Mouse (Mus musculus) kidney, embryonic 15.5 days (tissue): Measurements from ENCODE around the gene Ccdc14. TPM values are rescaled to one million over a fixed set of nuclear protein-coding genes. Genes with fewer than 3 reads are reported as not detected.

ENCODE experiments used
- ATAC-seq: fragments of 200-750 bp; cut with Nextera tagmentation; replicated peaks from 2 replicates; pipeline ENCODE4 v1.8.0; 2017; ENCODE audit warnings: moderate TSS enrichment; ENCODE audit not compliant: low FRiP score
- H3K27ac ChIP-seq: fragments of 300-500 bp; sonication (generic); 2 replicates; pipeline ENCODE4 v1.5.1; 2015; ENCODE audit warnings: mild to moderate bottlenecking, inconsistent platforms
- H3K27me3 ChIP-seq: fragments of 300-500 bp; sonication (generic); 2 replicates; pipeline ENCODE4 v1.6.1; 2015; ENCODE audit warnings: inconsistent platforms
- H3K36me3 ChIP-seq: fragments of 300-500 bp; sonication (generic); 2 replicates; pipeline ENCODE4 v1.6.1; 2015; ENCODE audit warnings: inconsistent platforms
- H3K4me1 ChIP-seq: fragments of 300-500 bp; sonication (generic); 2 replicates; pipeline ENCODE4 v1.6.1; 2015; ENCODE audit warnings: inconsistent platforms
- H3K4me2 ChIP-seq: fragments of 300-500 bp; sonication (generic); 2 replicates; pipeline ENCODE4 v1.6.1; 2015; ENCODE audit warnings: moderate library complexity, mild to moderate bottlenecking, inconsistent platforms
- H3K4me3 ChIP-seq: fragments of 300-500 bp; sonication (generic); replicated peaks from 2 replicates; pipeline ENCODE4 v1.5.1; 2015; ENCODE audit warnings: mild to moderate bottlenecking, inconsistent platforms
- H3K9ac ChIP-seq: fragments of 300-500 bp; sonication (generic); 2 replicates; pipeline ENCODE4 v1.6.1; 2015; ENCODE audit warnings: mild to moderate bottlenecking, inconsistent platforms
- H3K9me3 ChIP-seq: fragments of 300-500 bp; sonication (generic); replicated peaks from 2 replicates; pipeline ENCODE4 v1.6.1; 2016; ENCODE audit warnings: inconsistent platforms
- WGBS: fragments of 180-500 bp; shearing (Covaris S2); methylation state at CpG from one replicate; pipeline ENCODE4 v1.1.7; 2015; ENCODE audit warnings: mixed read lengths; 5-methylcytosine and 5-hydroxymethylcytosine counted together
- polyA plus RNA-seq: library from polyadenylated mRNA; unstranded; fragments of >200 nt; fragmentation: Nextera tagmentation; extraction: Ambion mirVana; gene quantifications from 2 replicates; pipeline ENCODE4 v1.2.1, GENCODE M21; 2015

Ccdc14 gene
- polyA plus RNA-seq, 1 experiment from 2014 or later = 7.6 TPM

- H3K9me3 ChIP-seq = no peaks in the 10 kb centered on the region
- no peak for ATAC-seq
- H3K27ac ChIP-seq = no peak overlapping the region
- WGBS = 84% methylated on average over 9 of the region's 9 CpGs
- no peaks in the 10 kb centered on the region for H3K27me3 ChIP-seq
- H3K36me3 ChIP-seq = no peaks in the 10 kb centered on the region
- no peak overlapping the region for H3K4me2 ChIP-seq
- no peak overlapping the region for H3K9ac ChIP-seq
- H3K4me3 ChIP-seq = no peak overlapping the region
- H3K4me1 ChIP-seq = peaks cover 6% of the 10 kb centered on the region
Measured at GRCm38 (mm10) chr16:34763959-34764591, 73.7 kb downstream of the Ccdc14 start.

DNA sequence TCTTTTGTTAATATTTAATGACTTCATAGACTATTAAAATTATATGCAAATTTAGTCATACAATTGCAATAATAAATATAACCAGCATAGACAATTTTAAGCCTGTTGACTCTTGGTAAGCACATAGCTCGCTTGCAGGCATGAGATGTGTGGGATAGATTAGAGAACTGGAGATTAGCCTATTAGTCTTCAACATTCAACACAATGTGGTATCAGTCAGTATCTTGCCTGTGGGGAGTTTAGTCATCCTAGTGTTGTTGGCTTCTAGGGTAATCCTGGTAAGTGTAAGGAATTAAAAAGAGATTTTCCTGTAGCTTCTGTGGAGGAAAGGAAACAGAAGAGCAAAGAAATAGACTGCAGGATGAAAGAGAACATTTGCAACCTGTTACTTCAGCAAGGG lies 75.2 kb downstream of the Ccdc14 start:
- ATAC-seq = no peak
- Histone ChIP-seq H3K4me3 (no peak overlapping the region), H3K9ac (no peak overlapping the region), H3K4me2 (no peak overlapping the region), H3K9me3 (no peaks in the 10 kb centered on the region), H3K36me3 (no peaks in the 10 kb centered on the region), H3K27me3 (no peaks in the 10 kb centered on the region), H3K4me1 (peaks cover 6% of the 10 kb centered on the region), H3K27ac (no peak overlapping the region)
- 77% methylated on average over 1 of the region's 1 CpGs for WGBS

DNA sequence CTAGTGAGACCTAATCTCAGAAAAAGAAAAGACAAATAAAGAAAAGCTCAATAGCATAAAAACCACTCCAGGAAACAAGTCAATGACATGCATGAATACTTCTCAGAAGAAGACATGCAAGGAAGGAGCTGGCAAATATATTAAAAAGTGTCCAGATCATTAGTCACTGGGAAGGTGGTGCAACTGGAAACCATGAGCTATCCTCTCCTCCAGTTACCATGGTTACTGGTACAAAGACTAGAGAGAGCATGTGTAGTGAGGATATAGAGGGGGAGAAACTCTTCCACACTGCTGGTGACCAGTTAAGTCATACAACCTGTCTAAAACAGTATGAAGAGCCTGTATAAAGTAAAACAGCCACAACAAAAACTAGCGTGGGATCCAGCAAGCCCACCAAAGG lies 75.8 kb downstream of the Ccdc14 start:
- Histone ChIP-seq H3K9me3 (no peaks in the 10 kb centered on the region), H3K27ac (no peak overlapping the region), H3K4me1 (peaks cover 6% of the 10 kb centered on the region), H3K9ac (no peak overlapping the region), H3K27me3 (no peaks in the 10 kb centered on the region), H3K36me3 (no peaks in the 10 kb centered on the region), H3K4me2 (no peak overlapping the region), H3K4me3 (no peak overlapping the region)
- ATAC-seq = peak; percentile 46; the same call in 1 of the 2 replicates
- WGBS = 78% methylated on average over 1 of the region's 1 CpGs

DNA sequence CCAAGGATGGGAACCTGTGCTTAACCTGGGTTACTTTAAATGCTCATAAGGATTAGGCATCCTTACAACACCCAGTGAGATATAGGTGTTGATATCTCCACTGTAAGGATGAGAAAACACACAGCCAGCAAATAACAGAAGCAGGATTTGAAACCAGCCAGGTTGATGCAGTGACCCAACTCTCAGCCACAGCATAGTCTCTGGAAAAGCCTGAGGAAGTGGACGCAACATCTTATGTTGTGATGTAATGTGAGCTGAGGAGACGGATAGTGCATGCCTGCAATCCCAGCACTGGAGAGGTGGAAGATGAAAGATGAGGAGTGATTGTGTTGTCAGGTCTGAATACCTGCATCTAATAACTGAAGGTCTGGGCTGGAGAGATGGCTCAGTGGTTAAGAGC lies 77.0 kb downstream of the Ccdc14 start:
- H3K4me3 ChIP-seq = no peak overlapping the region
- no peak overlapping the region for H3K27ac ChIP-seq
- H3K9ac ChIP-seq = no peak overlapping the region
- peaks cover 6% of the 10 kb centered on the region for H3K4me1 ChIP-seq
- H3K36me3 ChIP-seq = no peaks in the 10 kb centered on the region
- no peaks in the 10 kb centered on the region for H3K27me3 ChIP-seq
- H3K4me2 ChIP-seq = no peak overlapping the region
- H3K9me3 ChIP-seq = no peaks in the 10 kb centered on the region
- ATAC-seq = no peak
- 94% methylated on average over 2 of the region's 2 CpGs for WGBS

DNA sequence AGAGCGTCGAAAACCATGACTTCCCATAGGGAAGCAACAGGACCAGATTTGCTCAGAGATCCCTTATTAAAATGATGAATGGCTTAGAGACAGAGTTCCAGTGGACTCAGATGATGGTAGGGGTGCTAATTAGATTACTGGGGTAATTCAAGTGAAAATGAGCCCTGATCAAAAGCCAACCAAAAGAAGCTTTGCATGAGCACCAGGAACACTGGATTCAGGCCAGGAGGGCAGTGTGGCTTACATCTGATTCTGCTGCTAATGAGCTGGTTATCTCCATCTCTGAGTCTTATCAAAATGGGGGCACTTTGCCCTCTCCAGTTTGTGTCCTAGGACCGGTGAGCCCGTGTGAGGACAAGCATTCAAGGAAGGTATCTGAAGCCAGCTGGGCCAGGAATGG lies 78.0 kb downstream of the Ccdc14 start:
- ATAC-seq = no peak
- Histone ChIP-seq H3K9me3 (no peaks in the 10 kb centered on the region), H3K36me3 (no peaks in the 10 kb centered on the region), H3K4me1 (peaks cover 6% of the 10 kb centered on the region), H3K9ac (no peak overlapping the region), H3K4me3 (no peak overlapping the region), H3K4me2 (no peak overlapping the region), H3K27me3 (no peaks in the 10 kb centered on the region), H3K27ac (no peak overlapping the region)
- 75% methylated on average over 4 of the region's 4 CpGs for WGBS

DNA sequence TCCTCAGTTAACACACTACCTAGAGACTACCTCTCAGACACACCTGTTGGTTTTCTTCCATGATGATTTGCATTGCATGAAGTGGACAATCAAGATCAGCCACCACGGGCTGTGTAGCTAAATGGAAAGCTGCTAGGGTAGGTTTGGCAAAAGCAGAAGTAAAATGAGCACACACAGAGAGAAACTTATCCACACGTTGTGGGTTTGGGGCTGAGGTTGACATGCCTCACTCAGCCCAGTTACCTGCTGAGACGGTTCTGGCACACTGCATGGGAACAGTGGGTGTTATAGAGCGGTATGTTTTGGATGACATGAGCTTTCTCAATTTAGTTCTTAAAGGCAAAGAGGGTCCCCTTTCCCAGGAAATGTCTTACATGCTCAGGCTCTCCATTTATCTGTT lies 79.7 kb downstream of the Ccdc14 start:
- H3K9me3 ChIP-seq = no peaks in the 10 kb centered on the region
- WGBS = 86% methylated on average over 4 of the region's 4 CpGs
- no peak for ATAC-seq

GRCm38 (mm10) chr16:34772445-34773032 lies 82.1 kb downstream of the Ccdc14 start:
- 56% methylated on average over 4 of the region's 4 CpGs for WGBS
- no peaks in the 10 kb centered on the region for H3K9me3 ChIP-seq
- H3K27ac ChIP-seq = no peak overlapping the region
- no peaks in the 10 kb centered on the region for H3K36me3 ChIP-seq
- ATAC-seq = no peak
- no peaks in the 10 kb centered on the region for H3K4me1 ChIP-seq
- H3K27me3 ChIP-seq = no peaks in the 10 kb centered on the region
- no peak overlapping the region for H3K4me3 ChIP-seq
- H3K9ac ChIP-seq = no peak overlapping the region
- H3K4me2 ChIP-seq = no peak overlapping the region

More for the DNA sequence above, 79.7 kb downstream of the Ccdc14 start:
- no peak overlapping the region for H3K9ac ChIP-seq
- no peak overlapping the region for H3K4me3 ChIP-seq
- H3K4me2 ChIP-seq = no peak overlapping the region
- H3K4me1 ChIP-seq = peaks cover 6% of the 10 kb centered on the region
- H3K36me3 ChIP-seq = no peaks in the 10 kb centered on the region
- no peak overlapping the region for H3K27ac ChIP-seq
- H3K27me3 ChIP-seq = no peaks in the 10 kb centered on the region

Other genes with a start within 250 kb of the Ccdc14 start
- gene Kalrn, start 117.1 kb upstream of the Ccdc14 start, polyA plus RNA-seq = 15.6 and 15.8 TPM in 2 replicates
- gene Ropn1, start 40.7 kb upstream of the Ccdc14 start, polyA plus RNA-seq = not detected in 2 replicates
- 47.5 and 97.3 TPM in 2 replicates for gene Mylk, start 54.6 kb downstream of the Ccdc14 start, polyA plus RNA-seq